Mouse (Mus musculus) forebrain, postnatal 0 days (tissue): ENCODE results near the gene Bcat1. TPM values are rescaled to one million over a fixed set of nuclear protein-coding genes. Genes with fewer than 3 reads are reported as not detected.

ENCODE experiments used
- ATAC-seq: fragments of 200-750 bp; cut with Nextera tagmentation; 2 replicates; pipeline ENCODE4 v1.8.0; 2017; ENCODE audit warnings: mild to moderate bottlenecking, moderate library complexity
- DNase-seq: peaks from one replicate; pipeline ENCODE4 v3.0.0-alpha.2; 2015
- H3K27ac ChIP-seq: fragments of 300-500 bp; sonication (generic); 2 replicates; pipeline ENCODE4 v1.5.1; 2014; ENCODE audit warnings: low read depth, mild to moderate bottlenecking, antibody characterized with exemption, low read length, moderate library complexity, mixed read lengths
- H3K27me3 ChIP-seq: fragments of 300-500 bp; sonication (generic); 2 replicates; pipeline ENCODE4 v1.6.1; 2014; ENCODE audit warnings: mild to moderate bottlenecking, low read length, mixed read lengths; ENCODE audit not compliant: insufficient read depth
- H3K36me3 ChIP-seq: fragments of 300-500 bp; sonication (generic); 2 replicates; pipeline ENCODE4 v1.6.1; 2014; ENCODE audit warnings: mild to moderate bottlenecking, moderate library complexity; ENCODE audit not compliant: insufficient read depth
- H3K4me1 ChIP-seq: fragments of 300-500 bp; sonication (generic); 2 replicates; pipeline ENCODE4 v1.6.1; 2014; ENCODE audit warnings: antibody characterized with exemption; ENCODE audit not compliant: insufficient read depth
- H3K4me2 ChIP-seq: fragments of 300-500 bp; sonication (generic); 2 replicates; pipeline ENCODE4 v1.6.1; 2014; ENCODE audit warnings: low read depth, mild to moderate bottlenecking, moderate library complexity
- H3K4me3 ChIP-seq: fragments of 300-500 bp; sonication (generic); 2 replicates; pipeline ENCODE4 v1.5.1; 2014; ENCODE audit warnings: low read depth, low read length, mixed read lengths
- H3K9ac ChIP-seq: fragments of 300-500 bp; sonication (generic); 2 replicates; pipeline ENCODE4 v1.6.1; 2014; ENCODE audit warnings: mild to moderate bottlenecking
- H3K9me3 ChIP-seq: fragments of 300-500 bp; sonication (generic); 2 replicates; pipeline ENCODE4 v1.6.1; 2016; ENCODE audit warnings: low read length
- CTCF ChIP-seq: sonication (generic); IDR thresholded peaks from 2 replicates; pipeline ENCODE4 v1.5.1; 2016; ENCODE audit warnings: antibody characterized with exemption, control low read depth, low read depth
- WGBS: fragments of 180-500 bp; shearing (Covaris S2); extraction: QIAGEN DNeasy Blood & Tissue Kit; methylation state at CpG from one replicate; pipeline ENCODE4 v1.1.7; 2014; 5-methylcytosine and 5-hydroxymethylcytosine counted together
- polyA plus RNA-seq: library from polyadenylated mRNA; unstranded; fragments of >200 nt; fragmentation: Nextera tagmentation; extraction: Ambion mirVana; gene quantifications from 2 replicates; pipeline ENCODE4 v1.2.1, GENCODE M21; 2015
- total RNA-seq: library from RNA; depleted of rRNA; stranded (reverse); fragments of >200 nt; gene quantifications from 2 replicates; pipeline ENCODE4 v1.2.3, GENCODE M21; 2014; rRNA removed

Bcat1 gene
- total and polyA plus RNA-seq, 2 experiments from 2014 or later = 50.7 to 97.5 TPM

DNA sequence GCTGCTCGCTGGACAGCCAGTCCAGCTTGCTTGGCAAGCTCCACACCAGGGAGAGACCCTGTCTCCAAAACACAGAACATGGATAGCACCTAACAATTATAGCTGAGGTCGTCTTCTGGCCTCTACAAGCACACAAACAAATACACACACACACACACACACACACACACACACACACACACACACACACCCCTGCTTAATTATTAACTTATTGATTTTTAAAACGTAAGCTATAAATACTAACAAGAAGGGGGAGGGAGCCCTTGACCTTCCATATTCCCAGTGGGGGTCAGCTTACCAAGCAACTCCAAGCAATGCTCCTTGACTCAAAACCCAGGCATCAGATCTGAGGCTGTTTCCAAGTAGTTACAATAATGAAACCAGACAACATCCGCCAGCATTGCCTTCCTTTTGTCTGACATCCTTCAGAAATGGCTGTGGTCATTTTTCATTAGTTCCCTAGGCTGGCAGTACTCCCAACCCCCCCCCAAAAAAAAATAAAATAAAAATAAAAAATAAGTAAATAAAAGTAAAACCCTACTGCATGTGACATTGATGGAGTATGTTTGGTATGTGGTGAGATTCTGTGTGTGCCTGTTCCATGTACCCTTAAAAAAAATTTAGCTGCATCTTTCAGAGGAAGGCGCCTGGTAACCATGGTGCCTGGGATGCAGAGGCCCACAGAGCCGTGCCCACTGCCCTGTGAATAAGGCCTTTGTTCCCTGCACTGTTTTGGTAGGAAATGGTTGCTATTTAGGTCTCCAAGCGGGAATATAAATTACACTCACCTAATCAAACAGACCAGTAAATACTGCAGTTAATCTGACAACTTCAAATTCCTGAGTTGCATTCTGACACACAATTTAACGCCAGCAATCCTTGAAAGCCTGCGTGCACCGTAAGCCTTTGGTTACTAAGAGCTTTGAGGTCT is 131.3 kb downstream of the Bcat1 start:
- Histone ChIP-seq H3K36me3 (no peaks in the 10 kb centered on the region), H3K4me1 (no peaks in the 10 kb centered on the region), H3K9ac (no peak overlapping the region), H3K27ac (no peak overlapping the region), H3K4me3 (no peak overlapping the region), H3K9me3 (no peaks in the 10 kb centered on the region), H3K27me3 (no peaks in the 10 kb centered on the region), H3K4me2 (no peak overlapping the region)
- ATAC-seq (peak; percentile 77), DNase-seq (peak; percentile 54)
- WGBS = 18% methylated on average over 10 of the region's 10 CpGs
- no peak for TF ChIP-seq CTCF

Other genes starting within 250 kb of the Bcat1 start
- 1.3 and 2.2 TPM in 2 replicates for gene Lrmp, start 39.5 kb upstream of the Bcat1 start, total RNA-seq
- 0.80 and 1.0 TPM in 2 replicates for gene Lrmp, start 39.5 kb upstream of the Bcat1 start, polyA plus RNA-seq
- 1.5 TPM in 2 replicates for gene Casc1, start 134.8 kb upstream of the Bcat1 start, total RNA-seq
- 0.96 and 1.5 TPM in 2 replicates for gene Casc1, start 134.8 kb upstream of the Bcat1 start, polyA plus RNA-seq
- gene Etfrf1, start 134.9 kb upstream of the Bcat1 start, total RNA-seq = 18.2 and 18.9 TPM in 2 replicates
- gene Etfrf1, start 134.9 kb upstream of the Bcat1 start, polyA plus RNA-seq = 19.6 and 26.7 TPM in 2 replicates
- gene Kras, start 174.1 kb upstream of the Bcat1 start, total RNA-seq = 41.3 and 47.6 TPM in 2 replicates
- 82.8 and 92.1 TPM in 2 replicates for gene Kras, start 174.1 kb upstream of the Bcat1 start, polyA plus RNA-seq